Mouse (Mus musculus) CH12.LX (cell line): ENCODE data around the gene Raet1d. TPM values are rescaled to one million over a fixed set of nuclear protein-coding genes. Genes with fewer than 3 reads are reported as not detected.
A peak's percentile ranks its signal among the peaks of the same experiment; 100 is the strongest.
"Not testable (repeated sequence)": the region's sequence is repeated elsewhere in the genome, so short reads cannot be mapped to it uniquely, and the experiment has no call there.

Experiments
- DNase-seq: peaks from one replicate; pipeline ENCODE4 v3.0.0-alpha.2; 2013; ENCODE audit errors: extremely low read depth
- H3K27ac ChIP-seq: 2 replicates; pipeline ENCODE4 v1.5.1; 2012; ENCODE audit warnings: low read depth, mild to moderate bottlenecking, control low read depth, moderate library complexity; ENCODE audit not compliant: insufficient read depth
- H3K27me3 ChIP-seq: replicated peaks from 2 replicates; pipeline ENCODE3; 2012; ENCODE audit warnings: inconsistent platforms
- H3K36me3 ChIP-seq, 2 experiments: replicated peaks in 1 of 2; 2 replicates each; pipeline versions ENCODE3 to v1.6.1; 2012; ENCODE audit warnings: inconsistent platforms in 1 of 2, low read length in 1 of 2, mild to moderate bottlenecking in 1 of 2, mixed read lengths in 1 of 2, moderate library complexity in 1 of 2; ENCODE audit not compliant: control insufficient read depth in 1 of 2, insufficient read depth in 1 of 2
- H3K4me1 ChIP-seq, 2 experiments: 2 replicates each; pipeline ENCODE4 v1.6.1; 2012; ENCODE audit warnings: inconsistent platforms in 1 of 2, moderate library complexity in 1 of 2; ENCODE audit not compliant: insufficient read depth in 2 of 2, control insufficient read depth in 1 of 2
- H3K4me2 ChIP-seq: 2 replicates; pipeline ENCODE4 v1.6.1; 2012; ENCODE audit warnings: low read depth, mild to moderate bottlenecking, control low read depth; ENCODE audit not compliant: poor library complexity, insufficient read depth, severe bottlenecking
- H3K4me3 ChIP-seq, 3 experiments: fragments of 150-350 bp in 1 of 3; sonication (generic) in 1 of 3; replicated peaks in 1 of 3; 2 replicates each; pipeline versions ENCODE3 to v1.5.1; 2011 to 2012; ENCODE audit warnings: low read depth in 2 of 3, low read length in 2 of 3, mild to moderate bottlenecking in 2 of 3, moderate library complexity in 2 of 3, control low read depth in 1 of 3, improper control_type of control experiment in 1 of 3, inconsistent platforms in 1 of 3, mixed read lengths in 1 of 3; ENCODE audit not compliant: poor library complexity in 1 of 3
- H3K79me2 ChIP-seq: replicated peaks from 2 replicates; pipeline ENCODE4 v1.6.1; 2012; ENCODE audit warnings: mild to moderate bottlenecking, moderate library complexity; ENCODE audit not compliant: control insufficient read depth, poor library complexity, insufficient read depth, severe bottlenecking; ENCODE audit errors: extremely low read depth
- H3K9ac ChIP-seq: 2 replicates; pipeline ENCODE4 v1.6.1; 2012; ENCODE audit warnings: low read depth, mild to moderate bottlenecking, control low read depth, moderate library complexity; ENCODE audit not compliant: insufficient read depth
- H3K9me3 ChIP-seq: replicated peaks from 2 replicates; pipeline ENCODE3; 2012; ENCODE audit warnings: low read length, inconsistent platforms, mixed read lengths
- CHD2 ChIP-seq: IDR thresholded peaks from 2 replicates; pipeline ENCODE4 v1.6.1; 2011; ENCODE audit warnings: low read length, improper control_type of control experiment
- EP300 ChIP-seq: IDR thresholded peaks from 2 replicates; pipeline ENCODE4 v1.6.1; 2011; ENCODE audit warnings: low read length, improper control_type of control experiment
- IRF4 ChIP-seq: IDR thresholded peaks from 2 replicates; pipeline ENCODE4 v1.6.1; 2014; ENCODE audit warnings: low read depth, mild to moderate bottlenecking, inconsistent platforms, low read length, improper control_type of control experiment
- JUN ChIP-seq: IDR thresholded peaks from 2 replicates; pipeline ENCODE4 v1.6.1; 2011; ENCODE audit warnings: low read depth, mild to moderate bottlenecking, low read length, improper control_type of control experiment, moderate library complexity; ENCODE audit not compliant: insufficient read depth
- KAT2A ChIP-seq: IDR thresholded peaks from 2 replicates; pipeline ENCODE4 v1.6.1; 2012; ENCODE audit warnings: low read length, improper control_type of control experiment, inconsistent platforms; ENCODE audit not compliant: insufficient replicate concordance
- MAFK ChIP-seq: IDR thresholded peaks from 2 replicates; pipeline ENCODE4 v1.6.1; 2011; ENCODE audit warnings: low read length, improper control_type of control experiment; ENCODE audit not compliant: insufficient replicate concordance
- MXI1 ChIP-seq: IDR thresholded peaks from 2 replicates; pipeline ENCODE4 v1.6.1; 2011; ENCODE audit warnings: mild to moderate bottlenecking, low read depth, low read length, improper control_type of control experiment
- NRF1 ChIP-seq: IDR thresholded peaks from 2 replicates; pipeline ENCODE4 v1.6.1; 2014; ENCODE audit warnings: low read depth, mild to moderate bottlenecking, inconsistent platforms, low read length, improper control_type of control experiment, moderate library complexity
- PAX5 ChIP-seq: IDR thresholded peaks from 2 replicates; pipeline ENCODE4 v1.6.1; 2012; ENCODE audit warnings: low read length, inconsistent platforms, mixed read lengths
- POLR2AphosphoS2 ChIP-seq: IDR thresholded peaks from 2 replicates; pipeline ENCODE4 v1.6.1; 2011; ENCODE audit warnings: low read depth, low read length, improper control_type of control experiment
- RCOR1 ChIP-seq: conservative IDR thresholded peaks from 2 replicates; pipeline ENCODE4 v1.6.1; 2012; ENCODE audit warnings: low read depth, mild to moderate bottlenecking, inconsistent platforms, low read length, improper control_type of control experiment
- SIN3A ChIP-seq: IDR thresholded peaks from 2 replicates; pipeline ENCODE4 v1.6.1; 2012; ENCODE audit warnings: low read length, improper control_type of control experiment, inconsistent platforms
- UBTF ChIP-seq: IDR thresholded peaks from 2 replicates; pipeline ENCODE4 v1.6.1; 2012; ENCODE audit warnings: low read depth, mild to moderate bottlenecking, inconsistent platforms, low read length, improper control_type of control experiment, moderate library complexity
- dilution Hi-C: fragments of 300-500 bp; cut with MboI; formaldehyde crosslinking; loops from 2 replicates; pipeline ENCODE4 v1.14.3; 2020; ENCODE audit warnings: low sequenced_read_pairs; ENCODE audit not compliant: extremely low pct_unique_long_range_greater_than_20kb, extremely low pct_ligation_motif_present
- in situ Hi-C: fragments of 300-500 bp; cut with MboI; formaldehyde crosslinking; loops from 3 replicates; pipeline ENCODE4 v1.14.3; 2019; ENCODE audit warnings: low sequenced_read_pairs, low pct_ligation_motif_present, low pct_unique_long_range_greater_than_20kb, mixed read lengths
- polyA plus RNA-seq: library from polyadenylated mRNA; unstranded; fragments of >175 nt; gene quantifications from 2 replicates; pipeline ENCODE4 v1.2.1, GENCODE M21; 2012; ENCODE audit warnings: low read depth; ENCODE audit not compliant: insufficient read length
- total RNA-seq, 2 experiments: library from RNA; depleted of rRNA; stranded (reverse); fragments of 300-350 nt in 1 of 2; fragments of >200 nt in 1 of 2; gene quantifications; 2 replicates each; pipeline ENCODE4 v1.2.3; 2012 to 2014

The Raet1d gene
- total RNA-seq (2012; rRNA removed) = 2.7 and 3.3 TPM in 2 replicates
- total RNA-seq (2014; rRNA removed) = 17.5 and 18.8 TPM in 2 replicates
- 14.9 and 15.3 TPM in 2 replicates for polyA plus RNA-seq

- H3K4me2 ChIP-seq, H3K4me1 ChIP-seq, H3K9ac ChIP-seq, H3K36me3 ChIP-seq, H3K27me3 ChIP-seq, H3K27ac ChIP-seq, DNase-seq, H3K9me3 ChIP-seq, H3K4me3 ChIP-seq, dilution Hi-C loops, in situ Hi-C loops, H3K79me2 ChIP-seq: not testable (repeated sequence)
Measured at GRCm38 (mm10) chr10:22360252-22360651, at the start of gene Raet1d. TSS of gene Raet1d (plus strand) at chr10:22360552.

DNA sequence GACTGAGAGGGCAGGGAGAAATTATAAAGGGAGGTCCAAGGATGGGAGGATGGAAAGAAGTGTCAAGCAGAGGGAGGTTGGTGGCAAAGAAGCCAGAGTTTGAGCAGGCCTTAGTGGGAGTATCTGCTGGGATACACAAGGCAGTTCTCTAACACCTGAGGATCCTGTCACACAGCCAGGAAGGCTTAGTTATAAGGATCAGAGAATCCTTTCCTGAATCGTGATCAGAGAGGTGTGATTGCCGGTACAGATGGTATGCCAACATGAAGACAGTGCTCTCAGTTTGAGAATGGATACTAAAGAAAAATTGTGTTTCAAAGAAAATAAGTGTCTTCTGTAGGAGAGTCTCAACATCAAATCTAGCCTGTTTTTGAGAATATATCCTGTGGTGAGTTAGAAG lies 37.5 kb upstream of the Raet1d start:
- peaks cover 8% of the 10 kb centered on the region for H3K9me3 ChIP-seq
- no peak overlapping the region for H3K4me2 ChIP-seq
- H3K27me3 ChIP-seq = no peaks in the 10 kb centered on the region
- in situ Hi-C loops = no loop called here
- no peak overlapping the region for H3K27ac ChIP-seq
- TF ChIP-seq CHD2 (no peak), IRF4 (no peak), MXI1 (no peak), PAX5 (no peak), POLR2AphosphoS2 (no peak), KAT2A (no peak), SIN3A (no peak), UBTF (no peak), NRF1 (no peak), JUN (no peak), MAFK (no peak), EP300 (no peak), RCOR1 (no peak)
- dilution Hi-C loops = no loop called here
- no peak overlapping the region for H3K4me3 ChIP-seq
- peaks cover 15 to 33% of the 10 kb centered on the region in 2 experiments for H3K36me3 ChIP-seq
- H3K9ac ChIP-seq = no peak overlapping the region
- DNase-seq = no peak
- no peaks in the 10 kb centered on the region for H3K4me1 ChIP-seq
- no peaks in the 10 kb centered on the region for H3K79me2 ChIP-seq

- H3K4me2 ChIP-seq, H3K9ac ChIP-seq, in situ Hi-C loops, H3K79me2 ChIP-seq, H3K4me1 ChIP-seq, dilution Hi-C loops, H3K27me3 ChIP-seq, H3K4me3 ChIP-seq, H3K9me3 ChIP-seq, H3K27ac ChIP-seq: not testable (repeated sequence)
- peak; percentile 24 for DNase-seq
- H3K36me3 ChIP-seq = peaks cover 0 to 15% of the 10 kb centered on the region in 2 experiments
Measured at GRCm38 (mm10) chr10:22345721-22346120, 14.6 kb upstream of the Raet1d start.

GRCm38 (mm10) chr10:22353548-22354195 lies 6.7 kb upstream of the Raet1d start:
- H3K27me3 ChIP-seq, H3K4me2 ChIP-seq, H3K4me1 ChIP-seq, H3K27ac ChIP-seq, dilution Hi-C loops, DNase-seq, in situ Hi-C loops, H3K9me3 ChIP-seq, H3K9ac ChIP-seq, H3K79me2 ChIP-seq, H3K4me3 ChIP-seq, H3K36me3 ChIP-seq: not testable (repeated sequence)

GRCm38 (mm10) chr10:22354196-22354574 lies 6.2 kb upstream of the Raet1d start:
- H3K4me1 ChIP-seq, DNase-seq, H3K27me3 ChIP-seq, dilution Hi-C loops, H3K27ac ChIP-seq, H3K36me3 ChIP-seq, H3K4me3 ChIP-seq, in situ Hi-C loops, H3K79me2 ChIP-seq, H3K4me2 ChIP-seq, H3K9ac ChIP-seq, H3K9me3 ChIP-seq: not testable (repeated sequence)
